Mouse (Mus musculus) neural tube, embryonic 15.5 days (tissue): ENCODE measurements at regions not wholly inside any gene's neighbourhood (a gene's known extent, or its start where the extent isn't known, plus 50 kb on each side); places are given as distances from the start of the nearest gene placed in this dataset.

Source experiments
- ATAC-seq: fragments of 200-750 bp; cut with Nextera tagmentation; 2 replicates; pipeline ENCODE4 v1.8.0; 2017; ENCODE audit warnings: mild to moderate bottlenecking, moderate TSS enrichment, moderate library complexity; ENCODE audit not compliant: low FRiP score
- H3K27ac ChIP-seq: fragments of 300-500 bp; sonication (generic); replicated peaks from 2 replicates; pipeline ENCODE4 v1.5.1; 2015; ENCODE audit warnings: mild to moderate bottlenecking, inconsistent platforms
- H3K27me3 ChIP-seq: fragments of 300-500 bp; sonication (generic); replicated peaks from 2 replicates; pipeline ENCODE4 v1.6.1; 2015; ENCODE audit warnings: inconsistent platforms
- H3K36me3 ChIP-seq: fragments of 300-500 bp; sonication (generic); 2 replicates; pipeline ENCODE4 v1.6.1; 2015; ENCODE audit warnings: inconsistent platforms
- H3K4me1 ChIP-seq: fragments of 300-500 bp; sonication (generic); 2 replicates; pipeline ENCODE4 v1.6.1; 2015; ENCODE audit warnings: inconsistent platforms
- H3K4me2 ChIP-seq: fragments of 300-500 bp; sonication (generic); 2 replicates; pipeline ENCODE4 v1.6.1; 2015; ENCODE audit warnings: inconsistent platforms, mild to moderate bottlenecking, moderate library complexity
- H3K4me3 ChIP-seq: fragments of 300-500 bp; sonication (generic); replicated peaks from 2 replicates; pipeline ENCODE4 v1.5.1; 2015; ENCODE audit warnings: mild to moderate bottlenecking, inconsistent platforms
- H3K9ac ChIP-seq: fragments of 300-500 bp; sonication (generic); replicated peaks from 2 replicates; pipeline ENCODE4 v1.6.1; 2015; ENCODE audit warnings: mild to moderate bottlenecking, inconsistent platforms
- H3K9me3 ChIP-seq: fragments of 300-500 bp; sonication (generic); replicated peaks from 2 replicates; pipeline ENCODE4 v1.6.1; 2016; ENCODE audit warnings: inconsistent platforms
- WGBS: fragments of 180-500 bp; shearing (Covaris S2); methylation state at CpG from one replicate; pipeline ENCODE4 v1.1.7; 2015; ENCODE audit warnings: mixed read lengths; 5-methylcytosine and 5-hydroxymethylcytosine counted together

GRCm38 (mm10) chr12:59582587-59582986 is 363.1 kb upstream of the Fbxo33 start:
- Histone ChIP-seq H3K9ac (no peak overlapping the region), H3K27me3 (no peaks in the 10 kb centered on the region), H3K9me3 (no peaks in the 10 kb centered on the region), H3K4me2 (no peak overlapping the region), H3K4me1 (no peaks in the 10 kb centered on the region), H3K36me3 (no peaks in the 10 kb centered on the region), H3K4me3 (no peak overlapping the region), H3K27ac (no peak overlapping the region)
- 78% methylated on average over 1 of the region's 1 CpGs for WGBS
- ATAC-seq = no peak

- WGBS = 79% methylated on average over 5 of the region's 5 CpGs
- Histone ChIP-seq H3K9ac (no peak overlapping the region), H3K4me3 (no peak overlapping the region), H3K27me3 (no peaks in the 10 kb centered on the region), H3K4me1 (no peaks in the 10 kb centered on the region), H3K9me3 (no peaks in the 10 kb centered on the region), H3K4me2 (no peak overlapping the region), H3K36me3 (no peaks in the 10 kb centered on the region), H3K27ac (no peak overlapping the region)
- ATAC-seq = no peak
These were observed 360.2 kb upstream of the Fbxo33 start for GRCm38 (mm10) chr12:59579694-59580093.

GRCm38 (mm10) chr12:59563960-59564359 is 344.4 kb upstream of the Fbxo33 start:
- Histone ChIP-seq H3K9me3 (no peaks in the 10 kb centered on the region), H3K4me2 (no peak overlapping the region), H3K27ac (no peak overlapping the region), H3K27me3 (no peaks in the 10 kb centered on the region), H3K9ac (no peak overlapping the region), H3K4me1 (no peaks in the 10 kb centered on the region), H3K36me3 (no peaks in the 10 kb centered on the region), H3K4me3 (no peak overlapping the region)
- no peak for ATAC-seq
- WGBS = 95% methylated on average over 3 of the region's 3 CpGs

GRCm38 (mm10) chr12:59539788-59540187 is 320.3 kb upstream of the Fbxo33 start:
- 83% methylated on average over 2 of the region's 2 CpGs for WGBS
- Histone ChIP-seq H3K27ac (no peak overlapping the region), H3K4me1 (no peaks in the 10 kb centered on the region), H3K9ac (no peak overlapping the region), H3K27me3 (no peaks in the 10 kb centered on the region), H3K4me3 (no peak overlapping the region), H3K4me2 (no peak overlapping the region), H3K36me3 (no peaks in the 10 kb centered on the region), H3K9me3 (no peaks in the 10 kb centered on the region)
- no peak for ATAC-seq

- no peak overlapping the region for H3K4me3 ChIP-seq
- no peaks in the 10 kb centered on the region for H3K27me3 ChIP-seq
- no peaks in the 10 kb centered on the region for H3K36me3 ChIP-seq
- H3K4me1 ChIP-seq = no peaks in the 10 kb centered on the region
- H3K9me3 ChIP-seq = no peaks in the 10 kb centered on the region
- H3K27ac ChIP-seq = no peak overlapping the region
- no peak overlapping the region for H3K9ac ChIP-seq
- H3K4me2 ChIP-seq = no peak overlapping the region
- no peak for ATAC-seq
- 79% methylated on average over 4 of the region's 4 CpGs for WGBS
These were observed 311.0 kb upstream of the Fbxo33 start for GRCm38 (mm10) chr12:59530521-59530920.

GRCm38 (mm10) chr12:59523368-59523767 is 303.8 kb upstream of the Fbxo33 start:
- no peak overlapping the region for H3K9ac ChIP-seq
- H3K4me1 ChIP-seq = no peaks in the 10 kb centered on the region
- no peaks in the 10 kb centered on the region for H3K27me3 ChIP-seq
- no peak for ATAC-seq
- H3K27ac ChIP-seq = no peak overlapping the region
- 86% methylated on average over 2 of the region's 2 CpGs for WGBS
- no peaks in the 10 kb centered on the region for H3K9me3 ChIP-seq
- H3K4me3 ChIP-seq = no peak overlapping the region
- no peaks in the 10 kb centered on the region for H3K36me3 ChIP-seq
- H3K4me2 ChIP-seq = no peak overlapping the region

- Histone ChIP-seq H3K27ac (no peak overlapping the region), H3K36me3 (no peaks in the 10 kb centered on the region), H3K4me1 (no peaks in the 10 kb centered on the region), H3K27me3 (no peaks in the 10 kb centered on the region), H3K9ac (no peak overlapping the region), H3K4me3 (no peak overlapping the region), H3K9me3 (no peaks in the 10 kb centered on the region), H3K4me2 (no peak overlapping the region)
- WGBS = 97% methylated on average over 3 of the region's 3 CpGs
- ATAC-seq = no peak
These were observed 302.4 kb upstream of the Fbxo33 start for GRCm38 (mm10) chr12:59521946-59522345.

- H3K27me3 ChIP-seq = no peaks in the 10 kb centered on the region
- H3K27ac ChIP-seq = no peak overlapping the region
- WGBS = 85% methylated on average over 4 of the region's 4 CpGs
- no peak overlapping the region for H3K9ac ChIP-seq
- H3K36me3 ChIP-seq = no peaks in the 10 kb centered on the region
- no peaks in the 10 kb centered on the region for H3K9me3 ChIP-seq
- H3K4me1 ChIP-seq = no peaks in the 10 kb centered on the region
- no peak overlapping the region for H3K4me2 ChIP-seq
- no peak for ATAC-seq
- H3K4me3 ChIP-seq = no peak overlapping the region
These were observed 290.3 kb upstream of the Fbxo33 start for GRCm38 (mm10) chr12:59509857-59510256.

GRCm38 (mm10) chr12:59509175-59509574 is 289.6 kb upstream of the Fbxo33 start:
- H3K27ac ChIP-seq = no peak overlapping the region
- WGBS = 25% methylated on average over 2 of the region's 2 CpGs
- H3K4me1 ChIP-seq = no peaks in the 10 kb centered on the region
- no peak for ATAC-seq
- no peaks in the 10 kb centered on the region for H3K9me3 ChIP-seq
- H3K27me3 ChIP-seq = no peaks in the 10 kb centered on the region
- no peak overlapping the region for H3K4me3 ChIP-seq
- H3K36me3 ChIP-seq = no peaks in the 10 kb centered on the region
- no peak overlapping the region for H3K9ac ChIP-seq
- H3K4me2 ChIP-seq = no peak overlapping the region

- Histone ChIP-seq H3K27me3 (no peaks in the 10 kb centered on the region), H3K27ac (no peak overlapping the region), H3K4me1 (no peaks in the 10 kb centered on the region), H3K4me2 (no peak overlapping the region), H3K4me3 (no peak overlapping the region), H3K36me3 (no peaks in the 10 kb centered on the region), H3K9ac (no peak overlapping the region), H3K9me3 (no peaks in the 10 kb centered on the region)
- 50% methylated on average over 1 of the region's 1 CpGs for WGBS
- ATAC-seq = no peak
These were observed 287.9 kb upstream of the Fbxo33 start for GRCm38 (mm10) chr12:59507431-59507830.

GRCm38 (mm10) chr12:59497434-59497833 is 277.9 kb upstream of the Fbxo33 start:
- no peak overlapping the region for H3K4me2 ChIP-seq
- no peaks in the 10 kb centered on the region for H3K9me3 ChIP-seq
- no peaks in the 10 kb centered on the region for H3K36me3 ChIP-seq
- 57% methylated on average over 1 of the region's 1 CpGs for WGBS
- no peak overlapping the region for H3K4me3 ChIP-seq
- ATAC-seq = no peak
- H3K27ac ChIP-seq = no peak overlapping the region
- H3K9ac ChIP-seq = no peak overlapping the region
- H3K4me1 ChIP-seq = 0 out of 2 replicates have a peak, but pooled peaks cover 3% of the 10 kb centered on the region
- no peaks in the 10 kb centered on the region for H3K27me3 ChIP-seq

GRCm38 (mm10) chr12:59488019-59488418 is 268.5 kb upstream of the Fbxo33 start:
- no peak for ATAC-seq
- no peaks in the 10 kb centered on the region for H3K9me3 ChIP-seq
- no peak overlapping the region for H3K9ac ChIP-seq
- no peak overlapping the region for H3K4me2 ChIP-seq
- 0 out of 2 replicates have a peak, but pooled peaks cover 2% of the 10 kb centered on the region for H3K4me1 ChIP-seq
- WGBS = 85% methylated on average over 6 of the region's 6 CpGs
- H3K4me3 ChIP-seq = no peak overlapping the region
- no peaks in the 10 kb centered on the region for H3K36me3 ChIP-seq
- no peak overlapping the region for H3K27ac ChIP-seq
- no peaks in the 10 kb centered on the region for H3K27me3 ChIP-seq

- no peak for ATAC-seq
- 94% methylated on average over 1 of the region's 1 CpGs for WGBS
These were observed 268.0 kb upstream of the Fbxo33 start for GRCm38 (mm10) chr12:59487507-59487906.

More at GRCm38 (mm10) chr12:59487507-59487906, 268.0 kb upstream of the Fbxo33 start:
- Histone ChIP-seq H3K36me3 (no peaks in the 10 kb centered on the region), H3K9ac (no peak overlapping the region), H3K27ac (no peak overlapping the region), H3K27me3 (no peaks in the 10 kb centered on the region), H3K4me2 (no peak overlapping the region), H3K4me1 (no peaks in the 10 kb centered on the region), H3K9me3 (no peaks in the 10 kb centered on the region), H3K4me3 (no peak overlapping the region)
